Mouse (Mus musculus) testis, adult 2 months (tissue): ENCODE results near the gene Atp2b2. TPM values are rescaled to one million over a fixed set of nuclear protein-coding genes. Genes with fewer than 3 reads are reported as not detected.

Experiments
- H3K27ac ChIP-seq: fragments of 200-500 bp; 2 replicates; pipeline ENCODE4 v1.5.1; 2012; ENCODE audit warnings: low read depth, low read length; ENCODE audit not compliant: control insufficient read depth, insufficient read depth
- H3K27me3 ChIP-seq: fragments of 200-500 bp; 2 replicates; pipeline ENCODE4 v1.6.1; 2012; ENCODE audit warnings: mild to moderate bottlenecking, low read length, moderate library complexity; ENCODE audit not compliant: control insufficient read depth, insufficient read depth
- H3K36me3 ChIP-seq: fragments of 200-500 bp; 2 replicates; pipeline ENCODE4 v1.6.1; 2012; ENCODE audit warnings: mild to moderate bottlenecking, low read length; ENCODE audit not compliant: control insufficient read depth, insufficient read depth
- H3K4me1 ChIP-seq: fragments of 200-500 bp; 2 replicates; pipeline ENCODE4 v1.6.1; 2012; ENCODE audit warnings: low read length; ENCODE audit not compliant: control insufficient read depth, insufficient read depth
- H3K4me3 ChIP-seq: fragments of 200-500 bp; 2 replicates; pipeline ENCODE4 v1.5.1; 2012; ENCODE audit warnings: low read depth, mild to moderate bottlenecking, low read length, moderate library complexity, mixed read lengths; ENCODE audit not compliant: control insufficient read depth
- CTCF ChIP-seq: fragments of 200-500 bp; IDR thresholded peaks from 2 replicates; pipeline ENCODE4 v1.5.1; 2012; ENCODE audit warnings: low read depth, mild to moderate bottlenecking, inconsistent platforms, low read length, moderate library complexity; ENCODE audit not compliant: control insufficient read depth, insufficient read depth, insufficient replicate concordance
- POLR2A ChIP-seq: fragments of 200-500 bp; IDR thresholded peaks from 2 replicates; pipeline ENCODE4 v1.6.1; 2012; ENCODE audit warnings: low read depth, mild to moderate bottlenecking, inconsistent platforms, low read length, moderate library complexity; ENCODE audit not compliant: control insufficient read depth
- polyA plus RNA-seq: library from polyadenylated mRNA; depleted of rRNA; stranded (reverse); fragments of >200 nt; gene quantifications from 2 replicates; pipeline ENCODE4 v1.2.3, GENCODE M21; 2012

Atp2b2 gene
- polyA plus RNA-seq, 1 experiment, result 0.85 TPM

DNA sequence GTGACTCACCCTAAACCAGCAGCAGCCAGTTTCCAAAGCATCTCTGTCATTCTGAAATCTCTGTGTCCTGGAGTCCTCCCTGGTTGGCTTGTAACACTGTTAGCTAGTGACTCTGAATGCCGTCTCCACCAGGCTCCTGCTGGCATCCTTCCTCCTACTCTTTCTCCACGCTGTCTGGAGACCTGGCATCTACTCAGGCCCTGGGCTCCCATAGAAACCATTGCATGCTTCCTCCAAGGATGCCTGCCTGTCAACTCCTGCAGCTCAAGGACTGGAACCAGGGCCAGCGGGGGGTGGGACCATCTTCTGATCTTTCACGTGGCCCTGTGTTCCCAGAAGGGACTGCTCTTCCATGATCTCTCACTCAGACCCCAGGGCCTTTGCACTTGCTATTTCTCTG is 231.7 kb downstream of the Atp2b2 start:
- no peak overlapping the region for H3K27ac ChIP-seq
- no peaks in the 10 kb centered on the region for H3K27me3 ChIP-seq
- no peak overlapping the region for H3K4me3 ChIP-seq
- H3K36me3 ChIP-seq, result no peaks in the 10 kb centered on the region
- TF ChIP-seq POLR2A (no peak), CTCF (no peak)
- no peaks in the 10 kb centered on the region for H3K4me1 ChIP-seq

DNA sequence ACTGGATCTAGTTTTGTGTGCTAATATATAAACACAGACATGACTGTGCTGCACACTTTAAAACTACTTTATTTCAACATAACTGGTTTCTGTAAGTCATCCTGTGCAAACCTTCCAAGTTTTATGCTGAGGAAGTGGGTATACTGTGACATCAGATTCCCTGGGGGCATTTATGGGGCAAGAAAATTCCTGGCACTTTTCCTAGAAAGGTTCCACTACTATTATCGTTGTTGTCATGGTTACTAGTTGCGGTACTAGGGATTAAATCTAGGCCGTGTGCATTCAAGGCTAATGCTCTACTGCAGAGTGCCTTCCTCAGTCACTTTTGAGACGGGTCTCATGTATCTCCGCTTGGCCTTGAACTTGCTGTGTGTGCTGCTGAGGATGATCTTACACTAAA is 236.2 kb downstream of the Atp2b2 start:
- Histone ChIP-seq H3K27ac (no peak overlapping the region), H3K4me1 (no peaks in the 10 kb centered on the region), H3K27me3 (no peaks in the 10 kb centered on the region), H3K36me3 (no peaks in the 10 kb centered on the region), H3K4me3 (no peak overlapping the region)
- TF ChIP-seq CTCF (no peak), POLR2A (no peak)

DNA sequence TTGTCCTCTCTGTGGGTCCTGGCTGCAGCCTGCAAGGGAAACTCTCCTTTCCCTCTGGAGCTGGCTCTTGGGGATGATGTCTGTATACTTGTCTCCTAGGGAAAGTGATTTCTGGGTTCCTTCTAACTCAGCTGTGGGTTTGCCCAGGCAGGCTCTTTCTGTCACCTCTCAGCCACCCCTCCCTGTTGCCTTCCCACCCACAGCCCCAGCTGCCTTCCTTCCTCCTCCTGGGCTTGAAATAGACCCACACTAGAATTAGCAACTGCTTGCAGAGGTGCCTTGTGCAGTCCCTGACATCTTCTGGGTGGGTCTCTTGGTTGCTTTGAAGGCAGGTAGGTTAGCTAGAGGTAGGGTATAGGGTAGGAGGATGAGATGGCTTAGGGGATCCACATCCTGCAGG is 241.2 kb downstream of the Atp2b2 start:
- Histone ChIP-seq H3K27ac (no peak overlapping the region), H3K36me3 (no peaks in the 10 kb centered on the region), H3K4me1 (no peaks in the 10 kb centered on the region), H3K4me3 (no peak overlapping the region), H3K27me3 (no peaks in the 10 kb centered on the region)
- TF ChIP-seq CTCF, result no peak
- no peak for TF ChIP-seq POLR2A

DNA sequence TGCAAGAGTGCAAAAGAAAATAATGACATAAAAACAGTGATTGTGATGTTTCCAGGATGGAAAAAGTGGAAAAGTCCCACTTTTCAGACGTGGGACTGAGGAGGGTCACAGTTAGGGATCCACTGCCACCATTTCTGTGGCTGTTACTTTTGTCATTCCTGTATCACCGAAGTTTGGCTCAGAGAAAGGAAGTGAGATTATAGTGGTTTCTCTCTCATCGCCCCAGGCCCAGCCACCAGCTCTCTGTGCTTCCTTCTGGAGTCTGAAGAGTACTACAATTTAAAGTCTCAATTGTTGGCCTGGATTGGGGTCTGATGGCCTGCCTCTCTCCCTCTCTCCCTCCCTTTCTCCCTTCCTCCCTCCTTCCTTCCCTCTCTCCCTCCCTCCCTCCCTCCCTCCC is 242.5 kb downstream of the Atp2b2 start:
- no peak overlapping the region for H3K27ac ChIP-seq
- no peak for TF ChIP-seq CTCF
- no peak for TF ChIP-seq POLR2A
- H3K4me3 ChIP-seq, result no peak overlapping the region

DNA sequence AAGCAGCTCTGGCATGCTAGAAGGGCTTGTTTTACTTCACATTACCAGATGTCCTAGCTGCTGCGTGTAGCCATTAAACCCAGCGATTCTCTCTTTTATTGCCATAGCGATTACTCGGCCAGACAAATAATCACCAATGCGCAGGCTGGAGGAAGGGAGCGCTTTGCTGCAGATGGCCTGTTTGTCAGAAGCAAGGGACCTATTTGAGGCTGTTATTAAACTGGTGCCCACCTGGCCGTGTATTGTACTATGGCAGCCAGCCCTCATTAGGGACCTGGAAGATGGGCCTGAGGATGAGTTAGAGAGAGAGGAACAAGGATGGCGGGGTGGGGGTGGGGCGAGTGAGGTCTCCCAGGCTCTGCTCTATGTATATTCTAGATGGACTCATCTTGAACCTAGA is 243.1 kb downstream of the Atp2b2 start:
- Histone ChIP-seq H3K36me3 (no peaks in the 10 kb centered on the region), H3K4me3 (no peak overlapping the region), H3K27ac (no peak overlapping the region), H3K27me3 (no peaks in the 10 kb centered on the region), H3K4me1 (no peaks in the 10 kb centered on the region)
- TF ChIP-seq CTCF (no peak), POLR2A (no peak)

More for the DNA sequence above, 242.5 kb downstream of the Atp2b2 start:
- H3K4me1 ChIP-seq, result no peaks in the 10 kb centered on the region
- H3K27me3 ChIP-seq, result no peaks in the 10 kb centered on the region
- no peaks in the 10 kb centered on the region for H3K36me3 ChIP-seq

DNA sequence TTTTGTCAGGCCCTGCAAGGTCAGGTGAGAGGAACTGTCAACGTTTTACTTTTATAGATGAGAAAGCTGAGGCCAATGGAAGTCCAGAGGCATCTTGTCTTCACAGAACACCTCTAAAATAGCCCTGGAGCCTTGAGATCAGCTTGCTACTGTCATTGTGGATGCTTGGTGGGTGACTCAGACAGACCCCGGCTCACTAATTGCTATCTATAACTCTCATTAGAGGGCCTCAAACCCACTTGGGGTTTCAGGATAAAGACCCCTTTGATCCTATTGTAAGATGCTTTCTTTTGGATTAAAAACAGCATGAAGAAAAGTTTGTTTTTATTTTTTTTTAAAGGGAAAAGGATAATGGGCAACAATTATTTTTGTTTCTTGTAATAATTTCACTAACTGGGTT is 243.5 kb downstream of the Atp2b2 start:
- Histone ChIP-seq H3K4me1 (no peaks in the 10 kb centered on the region), H3K36me3 (no peaks in the 10 kb centered on the region), H3K4me3 (no peak overlapping the region), H3K27me3 (no peaks in the 10 kb centered on the region), H3K27ac (no peak overlapping the region)
- no peak for TF ChIP-seq CTCF
- TF ChIP-seq POLR2A, result no peak

DNA sequence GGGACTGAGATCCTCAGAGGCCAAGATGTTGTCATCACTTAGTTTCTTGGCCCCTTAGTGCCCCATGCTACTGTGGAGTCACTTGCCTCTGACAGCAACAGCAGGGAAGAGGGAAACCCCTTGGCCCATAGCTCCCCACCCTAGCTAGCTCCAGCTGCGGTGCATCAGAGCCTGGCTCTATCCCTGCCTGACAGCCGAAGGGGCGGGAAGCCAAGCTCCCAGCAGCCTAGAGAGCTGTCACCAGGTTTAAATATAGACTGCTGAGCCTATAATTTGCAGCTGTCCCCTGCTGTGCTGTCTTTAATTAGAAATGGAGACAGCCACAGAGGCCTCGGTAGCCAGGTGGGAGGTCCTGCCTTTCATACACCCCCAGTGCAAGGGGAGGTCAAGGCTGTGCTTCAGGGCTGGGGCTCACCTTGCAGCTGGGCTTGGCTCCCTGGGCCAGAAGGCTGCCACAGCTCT is 247.1 kb downstream of the Atp2b2 start:
- Histone ChIP-seq H3K4me3 (no peak overlapping the region), H3K36me3 (no peaks in the 10 kb centered on the region), H3K4me1 (no peaks in the 10 kb centered on the region), H3K27ac (no peak overlapping the region), H3K27me3 (no peaks in the 10 kb centered on the region)
- TF ChIP-seq POLR2A (no peak), CTCF (no peak)

DNA sequence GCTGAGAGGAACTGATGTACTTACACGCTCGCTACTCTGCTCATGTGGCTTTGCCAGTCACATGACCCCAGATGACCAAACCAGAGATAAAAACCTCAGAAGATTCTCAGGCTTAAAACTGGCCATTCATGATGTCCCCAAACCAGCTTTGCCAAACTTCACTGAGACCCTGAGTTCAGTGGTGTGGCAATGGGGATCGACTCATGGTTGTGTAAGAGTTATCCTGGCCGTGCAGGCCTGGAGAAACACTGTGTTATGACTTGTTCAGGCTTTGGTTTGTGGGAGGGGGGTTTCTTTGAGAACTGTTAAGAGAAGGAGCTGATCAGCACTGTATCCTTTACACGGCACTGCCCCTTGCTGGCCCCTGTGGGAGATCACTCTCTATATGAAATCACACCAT is 250.0 kb downstream of the Atp2b2 start:
- Histone ChIP-seq H3K27me3 (no peaks in the 10 kb centered on the region), H3K4me1 (no peaks in the 10 kb centered on the region), H3K27ac (no peak overlapping the region), H3K36me3 (no peaks in the 10 kb centered on the region), H3K4me3 (no peak overlapping the region)
- no peak for TF ChIP-seq POLR2A
- TF ChIP-seq CTCF, result no peak
